Mouse (Mus musculus) MEL (cell line): Measurements from ENCODE around the gene Gm42517. TPM values are rescaled to one million over a fixed set of nuclear protein-coding genes. Genes with fewer than 3 reads are reported as not detected.

Experiments
- DNase-seq: peaks from one replicate; pipeline ENCODE4 v3.0.0; 2011; ENCODE audit warnings: low read depth, low spot score
- H3K27ac ChIP-seq: 2 replicates; pipeline ENCODE4 v1.5.1; 2012; ENCODE audit warnings: low read depth, mild to moderate bottlenecking, control low read depth, low read length, moderate library complexity; ENCODE audit not compliant: control insufficient read depth
- H3K27me3 ChIP-seq, 2 experiments: fragments of 150-350 bp in 1 of 2; sonication (generic) in 1 of 2; 2 replicates each; pipeline ENCODE4 v1.6.1; 2012; ENCODE audit warnings: low read length in 2 of 2, mild to moderate bottlenecking in 2 of 2, improper control_type of control experiment in 1 of 2, moderate library complexity in 1 of 2; ENCODE audit not compliant: insufficient read depth in 2 of 2, control insufficient read depth in 1 of 2
- H3K36me3 ChIP-seq, 2 experiments: 2 replicates each; pipeline ENCODE4 v1.6.1; 2012 to 2014; ENCODE audit warnings: low read length in 2 of 2, improper control_type of control experiment in 1 of 2, inconsistent platforms in 1 of 2, mild to moderate bottlenecking in 1 of 2; ENCODE audit not compliant: insufficient read depth in 2 of 2, control insufficient read depth in 1 of 2
- H3K4me1 ChIP-seq, 2 experiments: fragments of 150-350 bp in 1 of 2; sonication (generic) in 1 of 2; 2 replicates each; pipeline ENCODE4 v1.6.1; 2012; ENCODE audit warnings: low read length in 2 of 2, improper control_type of control experiment in 1 of 2, mild to moderate bottlenecking in 1 of 2; ENCODE audit not compliant: insufficient read depth in 2 of 2, control insufficient read depth in 1 of 2
- H3K4me3 ChIP-seq, 2 experiments: fragments of 150-350 bp in 1 of 2; sonication (generic) in 1 of 2; 2 replicates each; pipeline ENCODE4 v1.5.1; 2012; ENCODE audit warnings: low read depth in 2 of 2, low read length in 2 of 2, mild to moderate bottlenecking in 2 of 2, moderate library complexity in 2 of 2, control low read depth in 1 of 2, improper control_type of control experiment in 1 of 2; ENCODE audit not compliant: control insufficient read depth in 1 of 2, insufficient read depth in 1 of 2
- H3K79me2 ChIP-seq: 2 replicates; pipeline ENCODE4 v1.6.1; 2012; ENCODE audit warnings: mild to moderate bottlenecking, low read length, moderate library complexity; ENCODE audit not compliant: control insufficient read depth, poor library complexity, insufficient read depth
- H3K9ac ChIP-seq: 2 replicates; pipeline ENCODE4 v1.6.1; 2012; ENCODE audit warnings: low read depth, mild to moderate bottlenecking, control low read depth, low read length, moderate library complexity; ENCODE audit not compliant: control insufficient read depth, poor library complexity, severe bottlenecking
- H3K9me3 ChIP-seq: fragments of 150-350 bp; sonication (generic); replicated peaks from 2 replicates; pipeline ENCODE4 v1.6.1; 2012; ENCODE audit warnings: mild to moderate bottlenecking, low read length, improper control_type of control experiment, moderate library complexity; ENCODE audit not compliant: insufficient read depth
- CHD2 ChIP-seq: IDR thresholded peaks from 2 replicates; pipeline ENCODE4 v1.6.1; 2011; ENCODE audit warnings: low read length, improper control_type of control experiment
- EP300 ChIP-seq, 2 experiments: IDR thresholded peaks; 2 replicates each; pipeline ENCODE4 v1.6.1; 2011; ENCODE audit warnings: improper control_type of control experiment in 2 of 2, low read length in 2 of 2, low read depth in 1 of 2, mild to moderate bottlenecking in 1 of 2
- ETS1 ChIP-seq: IDR thresholded peaks from 2 replicates; pipeline ENCODE4 v1.6.1; 2012; ENCODE audit warnings: low read depth, mild to moderate bottlenecking, inconsistent platforms, low read length, improper control_type of control experiment, moderate library complexity
- GATA1 ChIP-seq: IDR thresholded peaks from 2 replicates; pipeline ENCODE4 v1.6.1; 2011; ENCODE audit warnings: low read depth, low read length, improper control_type of control experiment
- MAFK ChIP-seq: IDR thresholded peaks from 2 replicates; pipeline ENCODE4 v1.6.1; 2011; ENCODE audit warnings: low read depth, mild to moderate bottlenecking, low read length, improper control_type of control experiment, borderline replicate concordance
- MAX ChIP-seq: IDR thresholded peaks from 2 replicates; pipeline ENCODE4 v1.6.1; 2011; ENCODE audit warnings: low read length, improper control_type of control experiment
- MXI1 ChIP-seq: IDR thresholded peaks from 2 replicates; pipeline ENCODE4 v1.6.1; 2011; ENCODE audit warnings: mild to moderate bottlenecking, low read depth, low read length, improper control_type of control experiment
- MYB ChIP-seq: IDR thresholded peaks from 2 replicates; pipeline ENCODE4 v1.6.1; 2011; ENCODE audit warnings: mild to moderate bottlenecking, low read depth, low read length, improper control_type of control experiment
- NRF1 ChIP-seq: IDR thresholded peaks from 2 replicates; pipeline ENCODE4 v1.6.1; 2014; ENCODE audit warnings: low read depth, mild to moderate bottlenecking, inconsistent platforms, low read length, improper control_type of control experiment, moderate library complexity; ENCODE audit not compliant: poor library complexity, insufficient read depth, severe bottlenecking
- RCOR1 ChIP-seq: IDR thresholded peaks from 2 replicates; pipeline ENCODE4 v1.6.1; 2012; ENCODE audit warnings: low read depth, mild to moderate bottlenecking, inconsistent platforms, low read length, improper control_type of control experiment
- TAL1 ChIP-seq: IDR thresholded peaks from 2 replicates; pipeline ENCODE4 v1.6.1; 2012; ENCODE audit warnings: mild to moderate bottlenecking, inconsistent platforms, low read length, moderate library complexity, mixed read lengths
- TCF12 ChIP-seq: IDR thresholded peaks from 2 replicates; pipeline ENCODE4 v1.6.1; 2014; ENCODE audit warnings: low read depth, mild to moderate bottlenecking, inconsistent platforms, low read length, improper control_type of control experiment, moderate library complexity
- UBTF ChIP-seq: IDR thresholded peaks from 2 replicates; pipeline ENCODE4 v1.6.1; 2012; ENCODE audit warnings: low read depth, mild to moderate bottlenecking, inconsistent platforms, low read length, improper control_type of control experiment, moderate library complexity, borderline replicate concordance; ENCODE audit not compliant: insufficient read depth
- ZMIZ1 ChIP-seq: IDR thresholded peaks from 2 replicates; pipeline ENCODE4 v1.6.1; 2012; ENCODE audit warnings: low read depth, mild to moderate bottlenecking, inconsistent platforms, low read length, improper control_type of control experiment, moderate library complexity
- polyA plus RNA-seq, 2 experiments: library from polyadenylated mRNA; stranded (reverse) in 1 of 2; unstranded in 1 of 2; fragments of >175 nt in 1 of 2; fragments of >200 nt in 1 of 2; gene quantifications; 2 replicates each; pipeline versions ENCODE4 v1.2.1 to v1.2.4; 2012; ENCODE audit warnings: low replicate concordance in 2 of 2, low read depth in 1 of 2; ENCODE audit not compliant: insufficient read length in 2 of 2, insufficient read depth in 1 of 2, missing spikeins in 1 of 2
- total RNA-seq: library from RNA; depleted of rRNA; stranded (reverse); fragments of 300-350 nt; gene quantifications from 2 replicates; pipeline ENCODE4 v1.2.3, GENCODE M21; 2012

Gene Gm42517
- total and polyA plus RNA-seq, 3 experiments = not detected

DNA sequence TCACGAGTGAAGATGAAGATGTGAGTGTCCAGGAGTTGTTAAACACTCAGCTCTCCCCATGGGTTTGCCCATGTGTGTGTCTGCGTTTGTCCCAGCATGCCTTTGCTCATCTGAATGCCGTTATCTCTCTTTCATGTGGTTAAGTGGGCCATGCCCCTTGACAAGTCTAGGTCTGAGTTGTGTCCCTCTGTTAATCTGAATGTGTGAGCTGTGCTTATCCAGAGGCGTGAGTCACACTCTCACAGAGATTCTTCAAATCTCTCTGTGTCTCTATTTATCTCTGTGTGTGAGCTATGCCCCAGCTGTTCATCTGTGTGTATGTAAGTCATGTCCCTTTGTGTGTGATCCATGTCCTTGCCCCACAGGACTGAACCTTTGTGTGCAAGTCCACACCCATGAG, 35.7 kb upstream of the Gm42517 start:
- no peaks in the 10 kb centered on the region for H3K27me3 ChIP-seq
- peaks cover 0 to 14% of the 10 kb centered on the region in 2 experiments; a peak in 2 of 4 replicates for H3K36me3 ChIP-seq
- peak; percentile 47 for DNase-seq
- TF ChIP-seq MAX (0 out of 2 replicates have a peak, but pooled peaks have one; percentile 35), MAFK (no peak), GATA1 (peak; percentile 70), NRF1 (no peak), ZMIZ1 (no peak), MYB (no peak), EP300 (IDR thresholded peaks at IDR 0.05; ENCODE audit: low read depth in 1 of 2, low read length in 2 of 2) (peak; percentile 11 to 43; a peak in 1 of 4 replicates), MXI1 (no peak), ETS1 (peak; percentile 32; the same call in 1 of the 2 replicates), RCOR1 (peak; percentile 79)
- H3K27ac ChIP-seq = no peak overlapping the region
- no peak overlapping the region for H3K9ac ChIP-seq
- peaks cover 4 to 23% of the 10 kb centered on the region in 2 experiments; a peak in 3 of 4 replicates for H3K4me1 ChIP-seq
- no peaks in the 10 kb centered on the region for H3K9me3 ChIP-seq
- H3K79me2 ChIP-seq = no peaks in the 10 kb centered on the region
- H3K4me3 ChIP-seq = no peak overlapping the region

DNA sequence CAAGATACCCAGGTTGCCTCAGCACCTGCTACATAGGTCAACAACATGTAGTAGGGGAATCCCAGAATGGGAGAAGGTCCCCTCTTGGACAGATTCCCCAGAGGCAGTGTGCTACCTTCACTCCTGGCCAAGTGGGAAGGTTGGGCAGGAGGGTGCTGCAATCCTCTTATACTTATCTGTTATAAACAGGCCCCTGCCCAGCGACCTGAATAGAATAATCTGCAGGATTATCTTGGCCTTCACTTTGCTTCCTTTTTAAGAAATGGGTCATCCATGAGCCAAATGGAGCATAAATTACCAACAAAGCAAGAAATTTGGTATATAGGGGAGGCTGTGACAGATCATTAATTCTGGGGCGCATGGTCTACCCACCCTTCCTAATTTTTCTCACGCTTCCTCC, 22.0 kb upstream of the Gm42517 start:
- DNase-seq = peak; percentile 12
- peak; percentile 32; the same call in 1 of the 2 replicates for TF ChIP-seq GATA1
- peak; percentile 38; the same call in 1 of the 2 replicates for TF ChIP-seq TAL1
- no peak for TF ChIP-seq UBTF
- TF ChIP-seq TCF12 = peak; percentile 59; the same call in 1 of the 2 replicates
- peak; percentile 50 to 56 for TF ChIP-seq EP300 (IDR thresholded peaks at IDR 0.05; ENCODE audit: low read depth in 1 of 2, low read length in 2 of 2)
- no peak for TF ChIP-seq CHD2
- Histone ChIP-seq H3K27me3 (no peaks in the 10 kb centered on the region), H3K9me3 (no peaks in the 10 kb centered on the region), H3K4me3 (no peak overlapping the region), H3K27ac (no peak overlapping the region), H3K36me3 (no peaks in the 10 kb centered on the region), H3K79me2 (no peaks in the 10 kb centered on the region), H3K9ac (no peak overlapping the region), H3K4me1 (peaks cover 0 to 3% of the 10 kb centered on the region in 2 experiments; a peak in 1 of 4 replicates)
